9 mouse cellular contexts compared by ENCODE assay signal in genomic region chr7:6171444-6172005, GRCm38 (mm10). TPM values are rescaled to one million over a fixed set of nuclear protein-coding genes. Genes with fewer than 3 reads are reported as not detected.
DNase-seq lines count a peak whose midpoint lies in the region; ATAC-seq and TF ChIP-seq lines count a peak whose summit lies in the region.
"Had no signal": no experiment of that assay in that cellular context is flagged by ENCODE, and none has a peak within 500 bp of the region (broad histone marks: within the 10 kb centered on the region; RNA-seq: fewer than 3 reads in every experiment).

No protein-coding gene starts in this region.

- peak; percentile 10 for TF ChIP-seq RAD21 in MEL (IDR thresholded peaks at IDR 0.05; ENCODE audit: low read depth, low read length)

- H3K9me3 ChIP-seq in MEL (replicated peaks; ENCODE audit: insufficient read depth, low read length) = no peaks in the 10 kb centered on the region
- H3K9me3 ChIP-seq in forebrain, embryonic 14.5 days (replicated peaks; ENCODE audit: control insufficient read depth, low read length) = no peaks in the 10 kb centered on the region
- no peaks in the 10 kb centered on the region for H3K9me3 ChIP-seq in lung, embryonic 16.5 days (ENCODE audit: control insufficient read depth, low read length)

- ATAC-seq in forebrain, embryonic 14.5 days = peak; percentile 35
- peak; percentile 63 to 66 for ATAC-seq in hematopoietic stem cell, adult 5-6 weeks (replicated peaks in 1 of 2; ENCODE audit: insufficient read depth in 1 of 2, low FRiP score in 2 of 2, low TSS enrichment in 1 of 2, low read depth in 1 of 2, poor library complexity in 2 of 2, severe bottlenecking in 2 of 2)
- peak; percentile 40 for ATAC-seq in lung, embryonic 16.5 days (ENCODE audit: low read depth)
- ATAC-seq in neutrophil, adult 5-6 weeks (ENCODE audit: extremely low read depth, insufficient number of reproducible peaks, low FRiP score, poor library complexity, severe bottlenecking) = peak; percentile 71

- H3K4me2 ChIP-seq in forebrain, embryonic 14.5 days (ENCODE audit: low read length) = peak overlapping the region; percentile 85
- peak overlapping the region; percentile 81 for H3K4me2 ChIP-seq in lung, embryonic 16.5 days (ENCODE audit: low read depth, low read length)

- DNase-seq in MEL (ENCODE audit: low read depth, low spot score) = peak; percentile 82
- DNase-seq in cerebellum, adult 11-12 months = peak; percentile 80
- peak; percentile 78 for DNase-seq in forebrain, embryonic 14.5 days (ENCODE audit: low spot score)
- DNase-seq in layer of hippocampus, adult 9-11 months = peak; percentile 70
- DNase-seq in thymus, adult 2 months = peak; percentile 80

- peak in 2 of 3 experiments; percentile 32 to 44; a peak in 3 of 6 replicates for TF ChIP-seq CTCF in MEL (IDR thresholded peaks at IDR 0.05 in 2 of 3, conservative IDR thresholded peaks at IDR 0.05 in 1 of 3; ENCODE audit: control insufficient read depth in 1 of 3, insufficient read depth in 1 of 3, low read depth in 2 of 3, low read length in 3 of 3, poor library complexity in 1 of 3, severe bottlenecking in 1 of 3)
- TF ChIP-seq CTCF in thymus, adult 2 months (IDR thresholded peaks at IDR 0.05; ENCODE audit: borderline replicate concordance, control insufficient read depth, extremely low read depth, insufficient read depth, low read length, poor library complexity) = 0 out of 2 replicates have a peak, but pooled peaks have one; percentile 21

- TF ChIP-seq EP300 in MEL (IDR thresholded peaks at IDR 0.05; ENCODE audit: low read depth in 1 of 2, low read length in 2 of 2) = no peak

- H3K27me3 ChIP-seq in MEL (ENCODE audit: control insufficient read depth in 1 of 2, insufficient read depth in 2 of 2, low read length in 2 of 2) = no peaks in the 10 kb centered on the region
- no peaks in the 10 kb centered on the region for H3K27me3 ChIP-seq in forebrain, embryonic 14.5 days (replicated peaks; ENCODE audit: control insufficient read depth, insufficient read depth, low read length)
- H3K27me3 ChIP-seq in lung, embryonic 16.5 days (ENCODE audit: control insufficient read depth, insufficient read depth, low read depth, low read length) = no peaks in the 10 kb centered on the region
- H3K27me3 ChIP-seq in thymus, adult 2 months (ENCODE audit: control insufficient read depth, insufficient read depth, low read length) = no peaks in the 10 kb centered on the region

- peak overlapping the region; percentile 63 to 74 for H3K4me3 ChIP-seq in MEL (ENCODE audit: control insufficient read depth in 1 of 2, insufficient read depth in 1 of 2, low read depth in 2 of 2, low read length in 2 of 2)
- peak overlapping the region; percentile 65 for H3K4me3 ChIP-seq in forebrain, embryonic 14.5 days (ENCODE audit: low read depth, low read length)
- peak overlapping the region; percentile 79 for H3K4me3 ChIP-seq in lung, embryonic 16.5 days (ENCODE audit: low read length)
- peak overlapping the region; percentile 62 for H3K4me3 ChIP-seq in thymus, adult 2 months (ENCODE audit: control insufficient read depth, insufficient read depth, low read length)

- H3K79me2 ChIP-seq in MEL (ENCODE audit: control insufficient read depth, insufficient read depth, low read length, poor library complexity) = peaks cover 8% of the 10 kb centered on the region

- 1% methylated on average over 24 of the region's 24 CpGs for WGBS in forebrain, embryonic 14.5 days
- WGBS in lung, embryonic 16.5 days = under 1% methylated on average over 24 of the region's 24 CpGs
- WGBS in thymus, adult 2 months = under 1% methylated on average over 24 of the region's 24 CpGs

- H3K9ac ChIP-seq in MEL (ENCODE audit: control insufficient read depth, low read depth, low read length, poor library complexity, severe bottlenecking) = peak overlapping the region; percentile 76
- peak overlapping the region; percentile 62 for H3K9ac ChIP-seq in forebrain, embryonic 14.5 days (ENCODE audit: low read length)
- peak overlapping the region; percentile 40 for H3K9ac ChIP-seq in lung, embryonic 16.5 days (ENCODE audit: low read length)

- H3K36me3 ChIP-seq in MEL (ENCODE audit: control insufficient read depth in 1 of 2, insufficient read depth in 2 of 2, low read length in 2 of 2) = peaks cover 0 to 19% of the 10 kb centered on the region in 2 experiments; a peak in 2 of 4 replicates
- H3K36me3 ChIP-seq in forebrain, embryonic 14.5 days (ENCODE audit: control insufficient read depth, insufficient read depth, low read length) = peaks cover 11% of the 10 kb centered on the region; the same call in 1 of the 2 replicates
- no peaks in the 10 kb centered on the region; the same call in 1 of the 2 replicates for H3K36me3 ChIP-seq in lung, embryonic 16.5 days (ENCODE audit: control insufficient read depth, insufficient read depth, low read length)
- no peaks in the 10 kb centered on the region for H3K36me3 ChIP-seq in thymus, adult 2 months (ENCODE audit: control insufficient read depth, insufficient read depth, low read length)

- peak overlapping the region; percentile 86 for H3K27ac ChIP-seq in MEL (ENCODE audit: control insufficient read depth, low read depth, low read length)
- peak overlapping the region; percentile 77 for H3K27ac ChIP-seq in forebrain, embryonic 14.5 days (ENCODE audit: low read depth, low read length)
- peak overlapping the region; percentile 92 for H3K27ac ChIP-seq in lung, embryonic 16.5 days (ENCODE audit: low read length)
- peak overlapping the region; percentile 73 for H3K27ac ChIP-seq in thymus, adult 2 months (ENCODE audit: control insufficient read depth, insufficient read depth, low read length)

- peak in 1 of 2 experiments; percentile 36; a peak in 3 of 4 replicates for TF ChIP-seq POLR2A in MEL (IDR thresholded peaks at IDR 0.05; ENCODE audit: control insufficient read depth in 1 of 2, insufficient read depth in 1 of 2, low read depth in 1 of 2, low read length in 2 of 2, poor library complexity in 1 of 2)
- TF ChIP-seq POLR2A in thymus, adult 2 months (IDR thresholded peaks at IDR 0.05; ENCODE audit: control insufficient read depth, extremely low read depth, insufficient read depth, low read length, poor library complexity) = no peak

- H3K4me1 ChIP-seq in MEL (ENCODE audit: control insufficient read depth in 1 of 2, insufficient read depth in 2 of 2, low read length in 2 of 2) = peaks cover 2 to 16% of the 10 kb centered on the region in 2 experiments; a peak in 3 of 4 replicates
- H3K4me1 ChIP-seq in forebrain, embryonic 14.5 days (ENCODE audit: control insufficient read depth, insufficient read depth, low read length) = peaks cover 2% of the 10 kb centered on the region; the same call in 1 of the 2 replicates
- peaks cover 4% of the 10 kb centered on the region for H3K4me1 ChIP-seq in lung, embryonic 16.5 days (replicated peaks; ENCODE audit: control insufficient read depth, insufficient read depth, low read length)
- peaks cover 11% of the 10 kb centered on the region for H3K4me1 ChIP-seq in thymus, adult 2 months (replicated peaks; ENCODE audit: control insufficient read depth, insufficient read depth, low read length)

TF ChIP-seq in MEL, 35 proteins besides CTCF, POLR2A, EP300 and RAD21 (continues in another document):
- no peak for TF ChIP-seq POLR2AphosphoS2 (IDR thresholded peaks at IDR 0.05; ENCODE audit: low read length)
- TF ChIP-seq ETS1 (IDR thresholded peaks at IDR 0.05; ENCODE audit: low read depth, low read length) = peak; percentile 34; the same call in 1 of the 2 replicates
- peak; percentile 75 for TF ChIP-seq MXI1 (IDR thresholded peaks at IDR 0.05; ENCODE audit: low read depth, low read length)
- TF ChIP-seq GATA1 (IDR thresholded peaks at IDR 0.05; ENCODE audit: low read depth, low read length) = no peak
- TF ChIP-seq NRF1 (IDR thresholded peaks at IDR 0.05; ENCODE audit: insufficient read depth, low read depth, low read length, poor library complexity, severe bottlenecking) = no peak
- TF ChIP-seq TBP (IDR thresholded peaks at IDR 0.05; ENCODE audit: low read depth, low read length) = peak; percentile 12; the same call in 1 of the 2 replicates
- no peak; the same call in 1 of the 2 replicates for TF ChIP-seq SIN3A (IDR thresholded peaks at IDR 0.05; ENCODE audit: low read length)

RNA-seq across cellular contexts. Expression of gene Zfp444, which starts 0.5 kb away (rescaled TPM):
- 16.2 and 18.2 TPM in 2 replicates for total RNA-seq in MEL (2012; rRNA removed)
- polyA plus RNA-seq in MEL (2012; ENCODE audit: insufficient read depth in 1 of 2, insufficient read length in 2 of 2, low read depth in 1 of 2, low replicate concordance in 2 of 2, missing spikeins in 1 of 2) = 10 to 100 TPM in 1 of 2 experiments, not detected in 1; 24.2 TPM
- 88.2 and 96.3 TPM in 2 replicates for polyA plus RNA-seq in forebrain, embryonic 14.5 days (2014; fragmentation: Nextera tagmentation; extraction: Ambion mirVana)
- 12.8 and 12.9 TPM in 2 replicates for total RNA-seq in hematopoietic stem cell, adult 5-6 weeks (2017)
- polyA plus RNA-seq in lung, embryonic 16.5 days (2015; fragmentation: Nextera tagmentation; extraction: Ambion mirVana) = 48.4 and 53.1 TPM in 2 replicates
- 22.6 and 32.4 TPM in 2 replicates for total RNA-seq in neutrophil, adult 5-6 weeks (2017)
- polyA plus RNA-seq in thymus, adult 2 months (2012; rRNA removed) = 73.1 and 78.6 TPM in 2 replicates

RNA-seq across cellular contexts. Expression of gene Zfp787, which starts 15.7 kb away (rescaled TPM):
- 19.3 and 22.7 TPM in 2 replicates for total RNA-seq in MEL (2012; rRNA removed)
- 10 to 100 TPM in 1 of 2 experiments, not detected in 1; 28.8 TPM for polyA plus RNA-seq in MEL (2012; ENCODE audit: insufficient read depth in 1 of 2, insufficient read length in 2 of 2, low read depth in 1 of 2, low replicate concordance in 2 of 2, missing spikeins in 1 of 2)
- 12.6 and 13.8 TPM in 2 replicates for polyA plus RNA-seq in forebrain, embryonic 14.5 days (2014; fragmentation: Nextera tagmentation; extraction: Ambion mirVana)
- 26.8 and 31.2 TPM in 2 replicates for total RNA-seq in hematopoietic stem cell, adult 5-6 weeks (2017)
- 22.6 and 23.0 TPM in 2 replicates for polyA plus RNA-seq in lung, embryonic 16.5 days (2015; fragmentation: Nextera tagmentation; extraction: Ambion mirVana)
- 29.7 and 29.9 TPM in 2 replicates for total RNA-seq in neutrophil, adult 5-6 weeks (2017)
- polyA plus RNA-seq in thymus, adult 2 months (2012; rRNA removed) = 58.2 and 62.9 TPM in 2 replicates

RNA-seq across cellular contexts. Expression of gene Galp, which starts 25.4 kb away (rescaled TPM):
- total RNA-seq in MEL (2012; rRNA removed) = not detected in 2 replicates
- polyA plus RNA-seq in MEL (2012; ENCODE audit: insufficient read depth in 1 of 2, insufficient read length in 2 of 2, low read depth in 1 of 2, low replicate concordance in 2 of 2, missing spikeins in 1 of 2) = not detected
- not detected in 2 replicates for polyA plus RNA-seq in forebrain, embryonic 14.5 days (2014; fragmentation: Nextera tagmentation; extraction: Ambion mirVana)
- total RNA-seq in hematopoietic stem cell, adult 5-6 weeks (2017) = not detected in 2 replicates
- not detected in 2 replicates for polyA plus RNA-seq in lung, embryonic 16.5 days (2015; fragmentation: Nextera tagmentation; extraction: Ambion mirVana)
- not detected in 2 replicates for total RNA-seq in neutrophil, adult 5-6 weeks (2017)
- polyA plus RNA-seq in thymus, adult 2 months (2012; rRNA removed) = 0.32 TPM in 1 of 2 replicates, not detected in the other
- total RNA-seq: layer of hippocampus, postnatal 25 days had no signal

RNA-seq across cellular contexts. Expression of gene Zscan5b, which starts 50.6 kb away (rescaled TPM):
- total RNA-seq in MEL (2012; rRNA removed) = not detected in 2 replicates
- not detected for polyA plus RNA-seq in MEL (2012; ENCODE audit: insufficient read depth in 1 of 2, insufficient read length in 2 of 2, low read depth in 1 of 2, low replicate concordance in 2 of 2, missing spikeins in 1 of 2)
- not detected in 2 replicates for polyA plus RNA-seq in forebrain, embryonic 14.5 days (2014; fragmentation: Nextera tagmentation; extraction: Ambion mirVana)
- not detected in 2 replicates for total RNA-seq in hematopoietic stem cell, adult 5-6 weeks (2017)
- polyA plus RNA-seq in lung, embryonic 16.5 days (2015; fragmentation: Nextera tagmentation; extraction: Ambion mirVana) = not detected in 2 replicates
- not detected in 2 replicates for total RNA-seq in neutrophil, adult 5-6 weeks (2017)
- not detected in 2 replicates for polyA plus RNA-seq in thymus, adult 2 months (2012; rRNA removed)
- total RNA-seq: layer of hippocampus, postnatal 25 days had no signal

Comparison
In these comparisons a context has a peak if more than half of its experiments do, and no peak if none do; other contexts are left out.
1. Peak in every context shown above with its lines: DNase-seq, ATAC-seq, H3K4me3 ChIP-seq and H3K27ac ChIP-seq.